Mouse (Mus musculus): Measurements from ENCODE around the gene Mtx1. TPM values are rescaled to one million over a fixed set of nuclear protein-coding genes. Genes with fewer than 3 reads are reported as not detected.
"Not testable (repeated sequence)": the region's sequence is repeated elsewhere in the genome, so short reads cannot be mapped to it uniquely, and the experiment has no call there.

The Mtx1 gene
- polyA plus RNA-seq, 1 experiment from 2014 or later: 234 TPM

DNA sequence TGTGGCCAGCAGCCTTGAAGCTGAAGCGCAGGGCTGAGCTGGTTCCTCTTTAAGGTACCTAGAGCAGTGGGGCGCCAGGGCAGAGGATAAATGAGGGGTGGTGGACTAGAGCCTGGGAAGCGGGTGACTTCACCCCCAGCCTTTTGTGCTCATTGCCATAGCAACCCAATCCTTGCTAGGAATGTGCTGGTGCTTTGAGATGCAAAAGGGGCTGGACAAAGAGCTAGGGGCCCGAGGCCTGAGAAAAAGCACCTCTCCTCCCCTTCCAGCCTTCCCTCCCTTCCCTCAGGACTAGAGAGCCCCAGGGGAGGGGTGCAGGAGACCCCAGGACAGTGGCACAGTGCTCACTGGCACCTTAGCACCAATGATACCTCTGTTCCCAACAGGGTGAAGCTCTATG lies 970 bp downstream of the Mtx1 start:
- Histone ChIP-seq H3K9me3 (ENCODE audit: control insufficient read depth, low read length) (no peaks in the 10 kb centered on the region), H3K4me1 (ENCODE audit: control insufficient read depth, insufficient read depth, low read length) (peaks cover 26% of the 10 kb centered on the region), H3K4me2 (ENCODE audit: low read depth, low read length) (no peak overlapping the region), H3K4me3 (ENCODE audit: low read length) (no peak overlapping the region), H3K27me3 (replicated peaks; ENCODE audit: control insufficient read depth, insufficient read depth, low read length) (peaks cover 4% of the 10 kb centered on the region; the same call in 1 of the 2 replicates), H3K27ac (ENCODE audit: low read length) (no peak overlapping the region), H3K36me3 (ENCODE audit: control insufficient read depth, insufficient read depth, low read length) (no peaks in the 10 kb centered on the region), H3K9ac (ENCODE audit: low read depth, low read length) (no peak overlapping the region)
- no peak for ATAC-seq
- 41% methylated on average over 4 of the region's 4 CpGs for WGBS

DNA sequence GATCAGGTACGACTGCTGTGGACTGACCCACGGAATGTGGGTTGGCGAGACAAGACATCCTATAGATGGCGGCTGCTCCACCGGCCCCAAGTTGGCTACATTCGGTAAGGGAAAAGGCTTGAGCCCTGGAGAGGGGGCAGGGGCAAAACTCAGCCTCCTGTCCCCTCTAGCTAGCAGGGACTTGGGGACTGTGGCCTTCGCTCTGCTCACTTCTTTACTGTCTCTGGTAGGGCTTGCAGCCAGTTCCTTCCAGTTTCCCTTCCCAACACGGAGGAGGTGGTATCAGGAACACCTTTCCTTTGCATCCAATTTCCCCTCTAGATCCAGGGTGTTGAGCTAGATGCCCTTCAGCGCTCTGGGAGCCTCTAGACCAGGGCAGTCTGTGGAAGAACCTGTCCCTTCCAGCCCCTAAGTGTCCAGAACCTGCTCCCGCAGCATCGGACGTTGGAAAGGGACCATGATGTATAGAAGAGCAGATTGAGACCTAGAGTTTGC lies 1.5 kb downstream of the Mtx1 start:
- no peak for ATAC-seq
- Histone ChIP-seq H3K27me3 (replicated peaks; ENCODE audit: control insufficient read depth, insufficient read depth, low read length) (peaks cover 4% of the 10 kb centered on the region; the same call in 1 of the 2 replicates), H3K36me3 (ENCODE audit: control insufficient read depth, insufficient read depth, low read length) (no peaks in the 10 kb centered on the region), H3K4me1 (ENCODE audit: control insufficient read depth, insufficient read depth, low read length) (peaks cover 26% of the 10 kb centered on the region), H3K27ac (ENCODE audit: low read length) (no peak overlapping the region), H3K9ac (ENCODE audit: low read depth, low read length) (no peak overlapping the region), H3K4me2 (ENCODE audit: low read depth, low read length) (no peak overlapping the region), H3K9me3 (ENCODE audit: control insufficient read depth, low read length) (no peaks in the 10 kb centered on the region), H3K4me3 (ENCODE audit: low read length) (no peak overlapping the region)
- WGBS: 63% methylated on average over 12 of the region's 12 CpGs

DNA sequence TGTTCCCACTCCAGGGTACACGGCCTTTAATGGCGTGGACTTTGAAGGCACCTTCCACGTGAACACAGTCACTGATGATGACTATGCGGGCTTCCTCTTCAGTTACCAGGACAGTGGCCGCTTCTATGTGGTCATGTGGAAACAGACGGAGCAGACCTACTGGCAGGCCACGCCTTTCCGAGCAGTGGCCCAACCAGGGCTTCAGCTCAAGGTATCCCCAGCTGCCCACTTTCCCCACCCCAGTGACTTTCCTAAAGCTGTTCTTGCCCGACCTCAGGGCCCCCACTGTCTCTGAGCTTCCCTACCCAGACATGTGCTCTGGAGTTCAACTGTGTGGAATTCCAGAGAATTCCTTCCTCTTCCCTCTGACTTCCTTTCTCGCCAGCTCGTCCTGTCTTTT lies 2.1 kb downstream of the Mtx1 start:
- WGBS: 77% methylated on average over 11 of the region's 11 CpGs
- Histone ChIP-seq H3K27ac (ENCODE audit: low read length) (no peak overlapping the region), H3K9me3 (ENCODE audit: control insufficient read depth, low read length) (no peaks in the 10 kb centered on the region), H3K36me3 (ENCODE audit: control insufficient read depth, insufficient read depth, low read length) (no peaks in the 10 kb centered on the region), H3K4me2 (ENCODE audit: low read depth, low read length) (no peak overlapping the region), H3K9ac (ENCODE audit: low read depth, low read length) (no peak overlapping the region), H3K4me3 (ENCODE audit: low read length) (no peak overlapping the region), H3K4me1 (ENCODE audit: control insufficient read depth, insufficient read depth, low read length) (peaks cover 26% of the 10 kb centered on the region), H3K27me3 (replicated peaks; ENCODE audit: control insufficient read depth, insufficient read depth, low read length) (no peaks in the 10 kb centered on the region; the same call in 1 of the 2 replicates)
- ATAC-seq: no peak

DNA sequence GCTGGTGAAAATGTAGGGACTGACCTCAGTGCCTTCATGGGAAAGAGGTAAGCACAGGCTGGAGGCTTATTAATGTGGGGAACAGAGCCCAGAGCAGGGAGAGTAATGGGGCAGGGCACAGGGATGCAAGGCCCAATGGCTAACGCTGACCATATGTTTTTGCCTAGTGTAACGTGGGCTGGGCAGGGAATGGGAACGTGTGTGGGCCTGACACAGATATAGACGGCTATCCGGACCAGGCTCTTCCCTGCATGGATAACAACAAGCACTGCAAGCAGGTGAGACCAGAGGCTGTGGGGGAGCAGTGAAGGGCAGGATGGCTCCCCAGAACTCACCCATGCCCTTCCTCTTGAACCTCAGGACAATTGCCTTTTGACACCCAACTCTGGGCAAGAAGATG lies 5.7 kb downstream of the Mtx1 start:
- Histone ChIP-seq H3K9me3 (ENCODE audit: control insufficient read depth, low read length) (no peaks in the 10 kb centered on the region), H3K4me1 (ENCODE audit: control insufficient read depth, insufficient read depth, low read length) (peaks cover under 1% of the 10 kb centered on the region; the same call in 1 of the 2 replicates), H3K27ac (ENCODE audit: low read length) (no peak overlapping the region), H3K4me2 (ENCODE audit: low read depth, low read length) (no peak overlapping the region), H3K27me3 (replicated peaks; ENCODE audit: control insufficient read depth, insufficient read depth, low read length) (no peaks in the 10 kb centered on the region; the same call in 1 of the 2 replicates), H3K36me3 (ENCODE audit: control insufficient read depth, insufficient read depth, low read length) (no peaks in the 10 kb centered on the region), H3K4me3 (ENCODE audit: low read length) (no peak overlapping the region), H3K9ac (ENCODE audit: low read depth, low read length) (no peak overlapping the region)
- 84% methylated on average over 5 of the region's 5 CpGs for WGBS
- no peak for ATAC-seq

- 43% methylated on average over 8 of the region's 8 CpGs for WGBS
- Histone ChIP-seq H3K9ac (ENCODE audit: low read depth, low read length) (no peak overlapping the region), H3K4me3 (ENCODE audit: low read length) (no peak overlapping the region), H3K27me3 (replicated peaks; ENCODE audit: control insufficient read depth, insufficient read depth, low read length) (no peaks in the 10 kb centered on the region), H3K4me2 (ENCODE audit: low read depth, low read length) (no peak overlapping the region), H3K4me1 (ENCODE audit: control insufficient read depth, insufficient read depth, low read length) (peaks cover 9% of the 10 kb centered on the region; the same call in 1 of the 2 replicates), H3K27ac (ENCODE audit: low read length) (no peak overlapping the region), H3K36me3 (ENCODE audit: control insufficient read depth, insufficient read depth, low read length) (no peaks in the 10 kb centered on the region), H3K9me3 (ENCODE audit: control insufficient read depth, low read length) (no peaks in the 10 kb centered on the region)
- ATAC-seq: no peak
Observed at GRCm38 (mm10) chr3:89219546-89219945, 7.3 kb downstream of the Mtx1 start.

- WGBS: 82% methylated on average over 1 of the region's 1 CpGs
- no peak for ATAC-seq
- Histone ChIP-seq H3K36me3 (ENCODE audit: control insufficient read depth, insufficient read depth, low read length) (no peaks in the 10 kb centered on the region), H3K9ac (ENCODE audit: low read depth, low read length) (no peak overlapping the region), H3K9me3 (ENCODE audit: control insufficient read depth, low read length) (no peaks in the 10 kb centered on the region), H3K27ac (ENCODE audit: low read length) (no peak overlapping the region), H3K4me2 (ENCODE audit: low read depth, low read length) (no peak overlapping the region), H3K4me3 (ENCODE audit: low read length) (no peak overlapping the region), H3K27me3 (replicated peaks; ENCODE audit: control insufficient read depth, insufficient read depth, low read length) (no peaks in the 10 kb centered on the region), H3K4me1 (ENCODE audit: control insufficient read depth, insufficient read depth, low read length) (peaks cover 9% of the 10 kb centered on the region; the same call in 1 of the 2 replicates)
Observed at GRCm38 (mm10) chr3:89218271-89218670, 8.6 kb downstream of the Mtx1 start.

DNA sequence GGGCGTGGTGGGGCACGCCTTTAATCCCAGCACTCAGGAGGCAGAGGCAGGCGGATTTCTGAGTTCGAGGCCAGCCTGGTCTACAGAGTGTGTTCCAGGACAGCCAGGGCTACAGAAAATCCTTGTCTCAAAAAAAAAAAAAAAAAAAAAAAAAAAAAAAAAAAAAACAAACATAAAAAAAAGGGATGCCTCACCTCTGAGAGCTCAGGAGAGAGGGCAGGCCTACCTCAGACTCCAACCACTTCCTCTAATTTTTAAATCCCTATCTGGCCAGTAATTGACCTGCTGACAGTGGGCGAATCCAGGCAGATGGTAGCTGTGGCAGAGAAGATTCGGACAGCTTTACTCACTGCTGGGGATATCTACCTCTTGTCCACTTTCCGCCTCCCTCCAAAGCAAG lies 10.5 kb downstream of the Mtx1 start:
- H3K9ac ChIP-seq (ENCODE audit: low read depth, low read length); ATAC-seq; H3K9me3 ChIP-seq (ENCODE audit: control insufficient read depth, low read length); H3K4me3 ChIP-seq (ENCODE audit: low read length); H3K4me2 ChIP-seq (ENCODE audit: low read depth, low read length); H3K27me3 ChIP-seq (replicated peaks; ENCODE audit: control insufficient read depth, insufficient read depth, low read length); H3K36me3 ChIP-seq (ENCODE audit: control insufficient read depth, insufficient read depth, low read length); H3K27ac ChIP-seq (ENCODE audit: low read length): not testable (repeated sequence)
- H3K4me1 ChIP-seq (ENCODE audit: control insufficient read depth, insufficient read depth, low read length): peaks cover 12% of the 10 kb centered on the region
- WGBS: 73% methylated on average over 7 of the region's 7 CpGs

DNA sequence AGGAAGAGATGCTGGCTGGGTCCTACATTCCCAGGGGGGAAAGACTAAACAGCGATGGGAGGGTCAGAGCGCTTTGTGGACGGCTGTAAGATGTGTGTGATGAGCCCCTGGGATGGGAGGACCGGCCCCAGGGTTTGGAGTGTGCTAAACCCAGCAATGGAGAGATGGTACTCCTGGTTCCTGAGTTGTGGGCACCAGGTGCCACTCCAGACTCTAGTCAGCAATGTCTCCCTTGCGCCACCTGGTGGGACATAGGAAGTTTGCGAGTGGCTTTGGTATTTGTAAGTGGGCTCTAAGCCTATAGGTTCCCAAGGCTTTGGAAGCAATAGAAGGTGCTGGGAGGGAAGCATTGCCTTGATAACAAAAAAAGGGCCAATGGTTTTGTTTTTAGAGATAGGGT lies 11.0 kb downstream of the Mtx1 start:
- WGBS: 3% methylated on average over 6 of the region's 6 CpGs

DNA sequence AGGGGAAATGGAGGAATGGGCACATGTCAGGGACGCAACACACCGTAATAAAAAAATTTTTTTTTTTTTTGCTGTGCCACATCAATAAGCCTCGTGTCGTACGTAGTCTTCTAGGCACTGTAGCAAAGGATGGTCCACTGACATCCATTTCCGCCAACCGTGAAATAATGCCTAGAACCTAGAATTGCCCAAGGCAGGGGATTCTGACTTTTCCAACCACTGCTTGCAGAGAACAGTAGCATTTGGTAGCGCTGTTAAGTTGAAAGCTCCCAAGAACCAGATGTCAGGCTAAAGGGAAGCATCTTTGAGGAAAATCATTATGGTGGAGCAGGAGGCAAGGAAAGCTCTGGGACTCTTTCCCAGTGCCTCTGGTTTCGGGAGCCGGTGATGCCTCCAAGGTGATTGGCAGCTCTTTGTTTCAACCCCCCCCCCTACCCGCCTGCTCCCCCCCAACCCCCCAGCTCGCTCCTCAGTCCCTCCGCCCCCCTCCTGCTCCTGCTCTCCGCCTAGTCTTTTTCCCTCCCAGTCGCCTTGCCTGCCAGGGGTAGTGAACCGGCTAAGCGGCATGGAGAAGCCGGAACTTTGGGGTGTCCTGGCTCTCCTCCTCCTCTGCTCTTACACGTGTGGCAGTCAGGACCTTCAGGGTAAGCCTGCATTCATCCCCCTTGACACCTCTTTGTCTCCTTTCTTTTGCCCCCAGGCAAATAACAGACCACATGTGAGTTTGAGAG lies 12.0 kb downstream of the Mtx1 start, which contains the start of gene Thbs3:
TSS of gene Thbs3 (plus strand) at position 500 of the 731 bp plus-strand sequence.
- H3K4me2 ChIP-seq (ENCODE audit: low read depth, low read length): peak within 1 kb of the TSS; percentile 82
- 2% methylated on average over 19 of the region's 19 CpGs for WGBS
- peak within 1 kb of the TSS; percentile 82 for H3K9ac ChIP-seq (ENCODE audit: low read depth, low read length)
- H3K4me1 ChIP-seq (ENCODE audit: control insufficient read depth, insufficient read depth, low read length): peaks cover 12% of the 10 kb centered on the region
- H3K36me3 ChIP-seq (ENCODE audit: control insufficient read depth, insufficient read depth, low read length): no peaks in the 10 kb centered on the region
- no peaks in the 10 kb centered on the region for H3K27me3 ChIP-seq (replicated peaks; ENCODE audit: control insufficient read depth, insufficient read depth, low read length)
- H3K9me3 ChIP-seq (ENCODE audit: control insufficient read depth, low read length): no peaks in the 10 kb centered on the region
- H3K27ac ChIP-seq (ENCODE audit: low read length): peak within 1 kb of the TSS; percentile 93
- peak within 1 kb of the TSS; percentile 69 for H3K4me3 ChIP-seq (ENCODE audit: low read length)
- ATAC-seq: no peak

More for the DNA sequence above, 11.0 kb downstream of the Mtx1 start:
- Histone ChIP-seq H3K27ac (ENCODE audit: low read length) (no peak overlapping the region), H3K4me2 (ENCODE audit: low read depth, low read length) (peak overlapping the region; percentile 82), H3K9me3 (ENCODE audit: control insufficient read depth, low read length) (no peaks in the 10 kb centered on the region), H3K27me3 (replicated peaks; ENCODE audit: control insufficient read depth, insufficient read depth, low read length) (no peaks in the 10 kb centered on the region), H3K36me3 (ENCODE audit: control insufficient read depth, insufficient read depth, low read length) (no peaks in the 10 kb centered on the region), H3K4me1 (ENCODE audit: control insufficient read depth, insufficient read depth, low read length) (peaks cover 12% of the 10 kb centered on the region), H3K9ac (ENCODE audit: low read depth, low read length) (peak overlapping the region; percentile 82; the same call in 1 of the 2 replicates), H3K4me3 (ENCODE audit: low read length) (peak overlapping the region; percentile 69)
- peak; percentile 9; the same call in 1 of the 2 replicates for ATAC-seq

Measured in intestine, embryonic 16.5 days (tissue).